Mouse (Mus musculus): ENCODE results near the gene Trmt112. TPM values are rescaled to one million over a fixed set of nuclear protein-coding genes. Genes with fewer than 3 reads are reported as not detected.

Gene Trmt112
- polyA plus RNA-seq, 2 experiments from 2014 or later, result 214 to 232 TPM

DNA sequence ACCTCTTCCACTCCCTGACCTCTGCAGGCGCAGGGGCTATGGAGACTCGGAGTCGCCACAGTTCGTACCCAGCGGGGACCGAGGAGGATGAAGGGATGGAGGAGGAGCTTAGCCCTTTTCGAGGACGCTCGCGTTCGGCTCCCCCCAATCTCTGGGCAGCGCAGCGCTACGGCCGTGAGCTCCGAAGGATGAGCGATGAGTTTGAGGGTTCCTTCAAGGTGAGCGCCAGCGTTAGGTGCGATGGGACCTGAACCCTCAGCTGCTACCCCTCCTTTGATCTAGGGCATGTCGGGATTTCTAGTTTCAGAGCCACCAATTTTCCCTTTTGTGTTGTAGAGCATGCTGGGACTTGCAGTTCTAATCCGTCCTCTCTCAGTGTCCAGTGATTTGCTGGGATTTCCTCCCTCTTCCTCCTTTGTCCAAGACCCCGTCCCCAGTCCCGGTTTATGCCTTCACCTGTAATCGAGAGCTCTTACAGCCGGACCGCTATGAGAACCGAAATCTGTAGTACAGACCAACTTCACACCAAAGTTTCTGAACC is 41.2 kb downstream of the Trmt112 start:
- peak; percentile 32 for ATAC-seq

- peak; percentile 64 for ATAC-seq
Observed at GRCm38 (mm10) chr19:6951381-6951968, 42.0 kb downstream of the Trmt112 start.

GRCm38 (mm10) chr19:6951994-6952711 is 42.7 kb downstream of the Trmt112 start:
- ATAC-seq, result peak; percentile 29

GRCm38 (mm10) chr19:6952712-6953037 is 43.2 kb downstream of the Trmt112 start:
- ATAC-seq, result no peak

DNA sequence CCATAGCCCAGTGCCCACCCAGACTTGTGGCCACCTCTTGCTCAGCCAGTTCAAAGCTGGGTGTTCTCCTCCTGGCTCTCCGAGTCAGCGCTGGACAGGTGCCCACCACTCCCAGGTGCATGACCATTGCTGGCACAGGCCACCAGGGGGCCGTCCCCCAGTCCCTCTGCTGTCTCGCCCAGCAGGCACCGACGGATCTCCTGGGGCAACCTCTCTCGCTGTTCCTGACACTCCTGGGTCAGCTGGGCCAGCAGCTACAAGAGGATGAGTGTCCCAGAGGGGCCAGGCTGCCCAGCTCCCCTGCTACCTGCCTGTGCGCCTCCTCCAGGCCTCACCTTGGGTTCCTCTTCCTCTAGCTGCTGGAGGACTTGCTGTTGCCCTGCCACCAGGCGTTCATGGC is 44.5 kb downstream of the Trmt112 start:
- no peak for ATAC-seq

DNA sequence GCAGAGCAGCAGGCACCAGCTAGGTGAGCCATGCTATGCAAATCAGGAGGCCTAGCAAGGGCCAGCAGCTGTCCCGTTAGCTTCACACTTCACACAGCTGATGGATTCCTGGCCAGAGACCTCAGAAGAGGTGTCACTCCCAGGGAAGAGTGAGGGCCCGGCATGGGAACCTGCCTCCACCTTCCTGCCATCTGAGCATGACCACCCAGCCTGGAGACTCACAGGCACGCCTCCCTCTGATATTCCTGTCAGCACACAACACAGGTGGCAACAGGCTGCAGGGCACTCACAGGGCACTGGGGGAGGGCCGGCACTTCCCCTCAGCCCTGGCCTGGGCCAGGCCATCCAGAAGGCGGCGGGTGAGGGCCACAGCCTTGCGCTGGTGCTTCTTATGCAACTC is 45.9 kb downstream of the Trmt112 start:
- ATAC-seq, result no peak

GRCm38 (mm10) chr19:6956461-6956860 is 47.0 kb downstream of the Trmt112 start:
- ATAC-seq, result no peak

Other genes starting within 250 kb of the Trmt112 start
- gene Rps6ka4, start 69.1 kb upstream of the Trmt112 start, polyA plus RNA-seq (2017; shearing (Covaris generic)), result 1 to 10 TPM; 6.4 to 8.3 TPM
- 1 to 10 TPM; 3.1 to 5.2 TPM for gene Ccdc88b, start 51.5 kb upstream of the Trmt112 start, polyA plus RNA-seq (2017; shearing (Covaris generic))
- 100 to 1,000 TPM; 224 to 246 TPM for gene Prdx5, start 408 bp downstream of the Trmt112 start, polyA plus RNA-seq (2017; shearing (Covaris generic))
- gene Esrra, start 12.1 kb downstream of the Trmt112 start, polyA plus RNA-seq (2017; shearing (Covaris generic)), result 1 to 10 TPM; 2.2 to 5.7 TPM
- not detected for gene Catsperz, start 15.7 kb downstream of the Trmt112 start, polyA plus RNA-seq (2017; shearing (Covaris generic))
- not detected for gene Kcnk4, start 24.8 kb downstream of the Trmt112 start, polyA plus RNA-seq (2017; shearing (Covaris generic))
- 10 to 100 TPM; 36.8 to 49.6 TPM for gene Bad, start 32.2 kb downstream of the Trmt112 start, polyA plus RNA-seq (2017; shearing (Covaris generic))
- 10 to 100 TPM in 1 of 2 experiments, 1 to 10 TPM in 1; 8.4 to 11.4 TPM for gene Gpr137, start 32.8 kb downstream of the Trmt112 start, polyA plus RNA-seq (2017; shearing (Covaris generic))
- gene Ppp1r14b, start 65.3 kb downstream of the Trmt112 start, polyA plus RNA-seq (2017; shearing (Covaris generic)), result 10 to 100 TPM in 1 of 2 experiments, 1 to 10 TPM in 1; 9.3 to 23.8 TPM
- gene Plcb3, start 66.8 kb downstream of the Trmt112 start, polyA plus RNA-seq (2017; shearing (Covaris generic)), result 1 to 10 TPM; 3.2 to 3.4 TPM
- 10 to 100 TPM; 46.8 to 56.8 TPM for gene Fkbp2, start 70.8 kb downstream of the Trmt112 start, polyA plus RNA-seq (2017; shearing (Covaris generic))
- 1 to 10 TPM; 3.3 to 4.4 TPM for gene Vegfb, start 78.0 kb downstream of the Trmt112 start, polyA plus RNA-seq (2017; shearing (Covaris generic))
- 10 to 100 TPM; 59.8 to 74.9 TPM for gene Dnajc4, start 82.9 kb downstream of the Trmt112 start, polyA plus RNA-seq (2017; shearing (Covaris generic))
- gene Nudt22, start 86.4 kb downstream of the Trmt112 start, polyA plus RNA-seq (2017; shearing (Covaris generic)), result 10 to 100 TPM; 34.8 to 39.6 TPM
- 10 to 100 TPM in 1 of 2 experiments, 1 to 10 TPM in 1; 8.1 to 10.9 TPM for gene Trpt1, start 86.4 kb downstream of the Trmt112 start, polyA plus RNA-seq (2017; shearing (Covaris generic))
- 100 to 1,000 TPM; 272 to 479 TPM for gene Fermt3, start 109.8 kb downstream of the Trmt112 start, polyA plus RNA-seq (2017; shearing (Covaris generic))
- 100 to 1,000 TPM; 117 to 119 TPM for gene Stip1, start 130.3 kb downstream of the Trmt112 start, polyA plus RNA-seq (2017; shearing (Covaris generic))
- 1 to 10 TPM in 1 of 2 experiments, not detected in 1; 2.3 TPM for gene Macrod1, start 147.1 kb downstream of the Trmt112 start, polyA plus RNA-seq (2017; shearing (Covaris generic))
- gene Flrt1, start 196.0 kb downstream of the Trmt112 start, polyA plus RNA-seq (2017; shearing (Covaris generic)), result under 1 TPM in 1 of 2 experiments, not detected in 1; 0.22 TPM